Mouse (Mus musculus) right cerebral cortex, adult 18-20 months (tissue): ENCODE measurements around the gene Mcrip2.
"Not testable (repeated sequence)": the region's sequence is repeated elsewhere in the genome, so short reads cannot be mapped to it uniquely, and the experiment has no call there.

Experiments used
- DNase-seq: peaks from one replicate; pipeline ENCODE4 v3.0.0; 2022; ENCODE audit warnings: mixed read lengths

Mcrip2 gene

GRCm38 (mm10) chr17:25880196-25880910, 11.8 kb upstream of the Mcrip2 start, which contains the start of gene Wfikkn1:
Gene Wfikkn1 (minus strand): TSS chr17:25880858.
- no peak for DNase-seq

- no peak for DNase-seq
Measured at GRCm38 (mm10) chr17:25879750-25880149, 11.2 kb upstream of the Mcrip2 start.

- DNase-seq = peak; percentile 53
Measured at GRCm38 (mm10) chr17:25879261-25879660, 10.7 kb upstream of the Mcrip2 start.

- no peak for DNase-seq
Measured at GRCm38 (mm10) chr17:25878611-25879180, 10.1 kb upstream of the Mcrip2 start.

GRCm38 (mm10) chr17:25877741-25878610, 9.4 kb upstream of the Mcrip2 start:
- DNase-seq = no peak

- no peak for DNase-seq
Measured at GRCm38 (mm10) chr17:25877025-25877424, 8.5 kb upstream of the Mcrip2 start.

GRCm38 (mm10) chr17:25876347-25876915, 7.9 kb upstream of the Mcrip2 start:
- no peak for DNase-seq

GRCm38 (mm10) chr17:25875171-25876136, 6.9 kb upstream of the Mcrip2 start:
- DNase-seq = peak; percentile 94

- DNase-seq = peak; percentile 95
Measured at GRCm38 (mm10) chr17:25874721-25875170, 6.2 kb upstream of the Mcrip2 start, which contains the start of gene Mettl26. Gene Mettl26 (plus strand): TSS chr17:25875074.

GRCm38 (mm10) chr17:25874148-25874720, 5.7 kb upstream of the Mcrip2 start:
- DNase-seq = no peak

- DNase-seq = no peak
Measured at GRCm38 (mm10) chr17:25873405-25874147, 5.0 kb upstream of the Mcrip2 start.

- no peak for DNase-seq
Measured at GRCm38 (mm10) chr17:25872676-25873075, 4.1 kb upstream of the Mcrip2 start.

- not testable (repeated sequence) for DNase-seq
Measured at GRCm38 (mm10) chr17:25871566-25871965, 3.0 kb upstream of the Mcrip2 start.

GRCm38 (mm10) chr17:25869954-25870353, 1.4 kb upstream of the Mcrip2 start:
- DNase-seq = no peak

GRCm38 (mm10) chr17:25869498-25869897, 934 bp upstream of the Mcrip2 start:
- DNase-seq = no peak

GRCm38 (mm10) chr17:25867836-25868600, 546 bp downstream of the Mcrip2 start:
- DNase-seq = no peak

- no peak for DNase-seq
Measured at GRCm38 (mm10) chr17:25867509-25867835, 1.1 kb downstream of the Mcrip2 start.

GRCm38 (mm10) chr17:25866172-25866571, 2.4 kb downstream of the Mcrip2 start:
- DNase-seq = no peak

- DNase-seq = no peak
Measured at GRCm38 (mm10) chr17:25865288-25865687, 3.3 kb downstream of the Mcrip2 start.

GRCm38 (mm10) chr17:25864311-25864710, 4.3 kb downstream of the Mcrip2 start:
- DNase-seq = no peak
